Mouse (Mus musculus) cortical plate, adult 2 months (tissue): ENCODE results near the gene Adgrf5.

ENCODE experiments used
- CTCF ChIP-seq: fragments of 200-500 bp; IDR thresholded peaks from 2 replicates; pipeline ENCODE4 v1.5.1; 2011; ENCODE audit warnings: mild to moderate bottlenecking, control low read depth, low read length; ENCODE audit not compliant: insufficient read depth; ENCODE audit errors: extremely low read depth
- POLR2A ChIP-seq: fragments of 200-500 bp; IDR thresholded peaks from 2 replicates; pipeline ENCODE4 v1.6.1; 2011; ENCODE audit warnings: mild to moderate bottlenecking, low read length, control low read depth; ENCODE audit not compliant: insufficient read depth; ENCODE audit errors: extremely low read depth

DNA sequence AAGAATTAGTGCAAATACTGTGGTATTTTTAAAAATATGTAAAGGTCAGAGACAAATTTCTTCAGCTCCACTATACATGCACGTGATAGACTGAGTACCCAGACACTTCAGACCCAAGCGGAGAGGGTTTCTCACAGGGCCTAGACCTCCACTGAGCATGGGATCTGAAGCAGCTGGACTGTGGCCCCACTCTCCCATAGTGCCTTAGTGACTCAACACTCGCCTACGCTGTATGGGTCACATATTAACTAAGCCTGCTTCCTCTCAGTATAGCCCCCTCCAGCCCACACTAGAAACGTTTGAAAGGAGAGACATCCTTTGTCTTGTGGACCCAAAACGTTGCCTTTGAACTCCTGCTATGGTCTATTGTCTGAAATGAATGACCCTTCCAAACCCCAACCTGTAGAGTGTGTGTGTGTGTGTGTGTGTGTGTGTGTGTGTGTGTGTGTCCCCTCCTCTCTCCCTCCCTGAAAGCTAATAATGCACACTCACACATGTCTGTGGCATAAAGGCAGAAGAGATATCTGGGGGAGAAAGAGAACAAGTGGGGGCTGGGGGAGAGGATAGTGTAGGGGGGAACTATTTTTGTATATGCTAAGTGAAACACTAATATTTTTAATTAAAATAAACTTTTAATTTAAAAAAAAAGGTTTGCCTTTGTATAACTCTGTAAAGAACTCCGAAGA lies 34.1 kb upstream of the Adgrf5 start:
- TF ChIP-seq CTCF (no peak), POLR2A (no peak)
